Mouse (Mus musculus): ENCODE measurements at regions not wholly inside any gene's neighbourhood (a gene's known extent, or its start where the extent isn't known, plus 50 kb on each side); places are given as distances from the start of the nearest gene placed in this dataset.

- Histone ChIP-seq H3K4me1 (ENCODE audit: control insufficient read depth in 1 of 2, insufficient read depth in 2 of 2) (peaks cover 0 to 4% of the 10 kb centered on the region in 2 experiments; a peak in 1 of 4 replicates), H3K36me3 (replicated peaks in 1 of 2; ENCODE audit: control insufficient read depth in 1 of 2, insufficient read depth in 1 of 2, low read length in 1 of 2) (no peaks in the 10 kb centered on the region), H3K4me2 (ENCODE audit: insufficient read depth, low read depth, poor library complexity, severe bottlenecking) (no peak overlapping the region), H3K79me2 (replicated peaks; ENCODE audit: control insufficient read depth, extremely low read depth, insufficient read depth, poor library complexity, severe bottlenecking) (no peaks in the 10 kb centered on the region), H3K4me3 (replicated peaks in 1 of 3; ENCODE audit: low read depth in 2 of 3, low read length in 2 of 3, poor library complexity in 1 of 3) (no peak overlapping the region), H3K27ac (ENCODE audit: insufficient read depth, low read depth) (no peak overlapping the region), H3K9me3 (replicated peaks; ENCODE audit: low read length) (peaks cover 6% of the 10 kb centered on the region), H3K27me3 (replicated peaks) (peaks cover 55% of the 10 kb centered on the region), H3K9ac (ENCODE audit: insufficient read depth, low read depth) (no peak overlapping the region)
- dilution Hi-C loops (cut with MboI; ENCODE audit: extremely low pct_ligation_motif_present, extremely low pct_unique_long_range_greater_than_20kb, low sequenced_read_pairs), result no loop called here
- DNase-seq (ENCODE audit: extremely low read depth), result no peak
- no peak for TF ChIP-seq POLR2A (IDR thresholded peaks at IDR 0.05; ENCODE audit: low read depth, low read length)
- TF ChIP-seq RCOR1 (conservative IDR thresholded peaks at IDR 0.05; ENCODE audit: low read depth, low read length), result no peak
- TF ChIP-seq CTCF (conservative IDR thresholded peaks at IDR 0.05 in 1 of 2, IDR thresholded peaks at IDR 0.05 in 1 of 2; ENCODE audit: low read depth in 2 of 2, low read length in 2 of 2), result no peak
- in situ Hi-C loops (cut with MboI; ENCODE audit: low pct_ligation_motif_present, low pct_unique_long_range_greater_than_20kb, low sequenced_read_pairs), result no loop called here
Observed at GRCm38 (mm10) chr11:50492399-50493122, 61.6 kb upstream of the Rufy1 start.

GRCm38 (mm10) chr11:50483821-50484220 lies 52.9 kb upstream of the Rufy1 start:
- Histone ChIP-seq H3K27ac (ENCODE audit: insufficient read depth, low read depth) (no peak overlapping the region), H3K36me3 (replicated peaks in 1 of 2; ENCODE audit: control insufficient read depth in 1 of 2, insufficient read depth in 1 of 2, low read length in 1 of 2) (no peaks in the 10 kb centered on the region), H3K4me3 (replicated peaks in 1 of 3; ENCODE audit: low read depth in 2 of 3, low read length in 2 of 3, poor library complexity in 1 of 3) (no peak overlapping the region), H3K79me2 (replicated peaks; ENCODE audit: control insufficient read depth, extremely low read depth, insufficient read depth, poor library complexity, severe bottlenecking) (no peaks in the 10 kb centered on the region), H3K4me1 (ENCODE audit: control insufficient read depth in 1 of 2, insufficient read depth in 2 of 2) (no peaks in the 10 kb centered on the region), H3K9ac (ENCODE audit: insufficient read depth, low read depth) (no peak overlapping the region), H3K27me3 (replicated peaks) (peaks cover 25% of the 10 kb centered on the region), H3K9me3 (replicated peaks; ENCODE audit: low read length) (no peaks in the 10 kb centered on the region), H3K4me2 (ENCODE audit: insufficient read depth, low read depth, poor library complexity, severe bottlenecking) (no peak overlapping the region)
- in situ Hi-C loops (cut with MboI; ENCODE audit: low pct_ligation_motif_present, low pct_unique_long_range_greater_than_20kb, low sequenced_read_pairs) (no loop called here), dilution Hi-C loops (cut with MboI; ENCODE audit: extremely low pct_ligation_motif_present, extremely low pct_unique_long_range_greater_than_20kb, low sequenced_read_pairs) (no loop called here)
- no peak for DNase-seq (ENCODE audit: extremely low read depth)
- TF ChIP-seq KAT2A (IDR thresholded peaks at IDR 0.05; ENCODE audit: insufficient replicate concordance, low read length), result no peak
- no peak for TF ChIP-seq EP300 (IDR thresholded peaks at IDR 0.05; ENCODE audit: low read length)
- TF ChIP-seq MYC (IDR thresholded peaks at IDR 0.05; ENCODE audit: low read depth, low read length), result no peak
- TF ChIP-seq MAZ (IDR thresholded peaks at IDR 0.05; ENCODE audit: low read depth, low read length), result no peak
- no peak for TF ChIP-seq ETS1 (conservative IDR thresholded peaks at IDR 0.05; ENCODE audit: low read depth, low read length)
- TF ChIP-seq NRF1 (IDR thresholded peaks at IDR 0.05; ENCODE audit: low read depth, low read length), result no peak
- TF ChIP-seq E2F4 (IDR thresholded peaks at IDR 0.05; ENCODE audit: insufficient replicate concordance, low read depth, low read length), result no peak

GRCm38 (mm10) chr11:50483116-50483515 lies 52.2 kb upstream of the Rufy1 start:
- Histone ChIP-seq H3K4me3 (replicated peaks in 1 of 3; ENCODE audit: low read depth in 2 of 3, low read length in 2 of 3, poor library complexity in 1 of 3) (no peak overlapping the region), H3K36me3 (replicated peaks in 1 of 2; ENCODE audit: control insufficient read depth in 1 of 2, insufficient read depth in 1 of 2, low read length in 1 of 2) (no peaks in the 10 kb centered on the region), H3K27ac (ENCODE audit: insufficient read depth, low read depth) (no peak overlapping the region), H3K4me2 (ENCODE audit: insufficient read depth, low read depth, poor library complexity, severe bottlenecking) (no peak overlapping the region), H3K4me1 (ENCODE audit: control insufficient read depth in 1 of 2, insufficient read depth in 2 of 2) (no peaks in the 10 kb centered on the region), H3K9me3 (replicated peaks; ENCODE audit: low read length) (no peaks in the 10 kb centered on the region), H3K9ac (ENCODE audit: insufficient read depth, low read depth) (no peak overlapping the region), H3K79me2 (replicated peaks; ENCODE audit: control insufficient read depth, extremely low read depth, insufficient read depth, poor library complexity, severe bottlenecking) (no peaks in the 10 kb centered on the region), H3K27me3 (replicated peaks) (peaks cover 22% of the 10 kb centered on the region)
- no peak for DNase-seq (ENCODE audit: extremely low read depth)
- in situ Hi-C loops (cut with MboI; ENCODE audit: low pct_ligation_motif_present, low pct_unique_long_range_greater_than_20kb, low sequenced_read_pairs) (no loop called here), dilution Hi-C loops (cut with MboI; ENCODE audit: extremely low pct_ligation_motif_present, extremely low pct_unique_long_range_greater_than_20kb, low sequenced_read_pairs) (no loop called here)
- TF ChIP-seq MAX (IDR thresholded peaks at IDR 0.05; ENCODE audit: low read length), result no peak
- TF ChIP-seq CHD2 (IDR thresholded peaks at IDR 0.05; ENCODE audit: low read length), result no peak
- no peak for TF ChIP-seq USF1 (IDR thresholded peaks at IDR 0.05; ENCODE audit: low read depth, low read length)
- TF ChIP-seq NRF1 (IDR thresholded peaks at IDR 0.05; ENCODE audit: low read depth, low read length), result no peak
- TF ChIP-seq EP300 (IDR thresholded peaks at IDR 0.05; ENCODE audit: low read length), result no peak
- no peak for TF ChIP-seq ZNF384 (IDR thresholded peaks at IDR 0.05; ENCODE audit: low read depth, low read length)
- TF ChIP-seq MAZ (IDR thresholded peaks at IDR 0.05; ENCODE audit: low read depth, low read length), result no peak
- no peak for TF ChIP-seq MYC (IDR thresholded peaks at IDR 0.05; ENCODE audit: low read depth, low read length)
- no peak for TF ChIP-seq E2F4 (IDR thresholded peaks at IDR 0.05; ENCODE audit: insufficient replicate concordance, low read depth, low read length)

Measured in CH12.LX (cell line).